17 mouse cellular contexts compared by ENCODE assay signal in genomic region chrX:140445551-140445950, GRCm38 (mm10).
"Had no signal": no experiment of that assay in that cellular context is flagged by ENCODE, and none has a peak within 500 bp of the region (broad histone marks: within the 10 kb centered on the region; RNA-seq: fewer than 3 reads in every experiment).

No protein-coding gene starts in this region.

- H3K27ac ChIP-seq: left cerebral cortex, adult 2 months; liver, embryonic 14.5 days; macrophage; midbrain, embryonic 12.5 days; midbrain, embryonic 15.5 days; neural tube, embryonic 12.5 days; neural tube, embryonic 15.5 days; stomach, postnatal 0 days had no signal

- H3K4me1 ChIP-seq: midbrain, embryonic 12.5 days; midbrain, embryonic 15.5 days; neural tube, embryonic 12.5 days; neural tube, embryonic 15.5 days had no signal

- DNase-seq: kidney, postnatal 10 days; kidney, postnatal 36 days; layer of hippocampus, postnatal 36 days; liver, postnatal 0 days; lung, embryonic 14.5 days; right cerebral cortex, adult 18-20 months; right cerebral cortex, postnatal 14 days; right cerebral cortex, postnatal 4 days; thymus, postnatal 4 days had no signal

- H3K4me3 ChIP-seq: left cerebral cortex, adult 2 months; midbrain, embryonic 12.5 days; midbrain, embryonic 15.5 days; neural tube, embryonic 12.5 days; neural tube, embryonic 15.5 days had no signal
